ENCODE assay signal across 21 mouse cellular contexts in the genomic region with DNA sequence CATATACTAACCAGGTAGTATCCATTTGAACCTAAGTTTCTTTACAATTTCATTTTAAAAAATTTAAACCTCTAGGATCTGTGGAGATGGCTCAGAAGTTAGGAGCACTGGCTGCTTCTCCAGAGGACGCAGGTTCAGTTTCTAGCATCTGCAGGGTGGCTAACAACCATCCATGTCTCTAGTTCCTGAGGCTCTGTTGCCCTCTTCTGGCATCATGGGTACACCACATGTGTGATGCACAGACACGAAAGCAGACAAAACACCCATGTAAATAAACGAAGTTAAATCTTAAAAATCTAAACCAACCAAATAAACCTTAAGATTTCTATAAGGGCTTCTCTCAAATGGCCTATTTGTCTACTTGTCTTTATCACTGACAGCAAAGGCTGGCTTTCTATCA.
DNase-seq lines count a peak whose midpoint lies in the region; ATAC-seq and TF ChIP-seq lines count a peak whose summit lies in the region.
"Had no signal": no experiment of that assay in that cellular context is flagged by ENCODE, and none has a peak within 500 bp of the region (broad histone marks: within the 10 kb centered on the region; RNA-seq: fewer than 3 reads in every experiment).

No protein-coding gene starts in this region.

- H3K36me3 ChIP-seq in heart, postnatal 0 days (replicated peaks; ENCODE audit: control insufficient read depth, insufficient read depth, low read length): no peaks in the 10 kb centered on the region
- no peaks in the 10 kb centered on the region for H3K36me3 ChIP-seq in heart, embryonic 12.5 days
- H3K36me3 ChIP-seq in liver, embryonic 14.5 days (replicated peaks; ENCODE audit: control insufficient read depth, insufficient read depth, low read depth): no peaks in the 10 kb centered on the region
- H3K36me3 ChIP-seq in E14TG2a.4 (ENCODE audit: insufficient read depth, low read length): no peaks in the 10 kb centered on the region
- H3K36me3 ChIP-seq: embryonic facial prominence, embryonic 13.5 days; heart, embryonic 10.5 days; hindbrain, embryonic 15.5 days had no signal

- no peaks in the 10 kb centered on the region for H3K27me3 ChIP-seq in heart, postnatal 0 days (ENCODE audit: control insufficient read depth, insufficient read depth, low read length)
- no peaks in the 10 kb centered on the region for H3K27me3 ChIP-seq in heart, embryonic 12.5 days (replicated peaks)
- H3K27me3 ChIP-seq in liver, embryonic 14.5 days (ENCODE audit: control insufficient read depth, insufficient read depth, low read length): no peaks in the 10 kb centered on the region
- peaks cover under 1% of the 10 kb centered on the region for H3K27me3 ChIP-seq in E14TG2a.4 (ENCODE audit: insufficient read depth, low read length)
- H3K27me3 ChIP-seq: embryonic facial prominence, embryonic 13.5 days; hindbrain, embryonic 15.5 days had no signal

- H3K4me2 ChIP-seq in heart, postnatal 0 days (ENCODE audit: low read depth, low read length): no peak overlapping the region
- no peak overlapping the region for H3K4me2 ChIP-seq in heart, embryonic 12.5 days
- no peak overlapping the region for H3K4me2 ChIP-seq in liver, embryonic 14.5 days (ENCODE audit: low read depth)
- H3K4me2 ChIP-seq: embryonic facial prominence, embryonic 13.5 days; hindbrain, embryonic 15.5 days had no signal

- peak; percentile 28; the same call in 1 of the 2 replicates for TF ChIP-seq CTCF in heart, postnatal 0 days (IDR thresholded peaks at IDR 0.05; ENCODE audit: low read depth)
- TF ChIP-seq CTCF in liver, embryonic 14.5 days (IDR thresholded peaks at IDR 0.05; ENCODE audit: low read depth): peak; percentile 29; the same call in 1 of the 2 replicates
- peak; percentile 37 for TF ChIP-seq CTCF in E14TG2a.4 (conservative IDR thresholded peaks at IDR 0.05; ENCODE audit: low read length)

- H3K4me1 ChIP-seq in heart, postnatal 0 days (ENCODE audit: control insufficient read depth, insufficient read depth): no peaks in the 10 kb centered on the region
- no peaks in the 10 kb centered on the region for H3K4me1 ChIP-seq in heart, embryonic 12.5 days (replicated peaks)
- no peaks in the 10 kb centered on the region for H3K4me1 ChIP-seq in liver, embryonic 14.5 days (replicated peaks; ENCODE audit: control insufficient read depth in 2 of 2, insufficient read depth in 2 of 2, low read length in 1 of 2)
- no peaks in the 10 kb centered on the region for H3K4me1 ChIP-seq in E14TG2a.4 (replicated peaks; ENCODE audit: low read depth, low read length)
- H3K4me1 ChIP-seq: embryonic facial prominence, embryonic 13.5 days; heart, embryonic 10.5 days; hindbrain, embryonic 15.5 days had no signal

- H3K9me3 ChIP-seq in heart, postnatal 0 days (replicated peaks; ENCODE audit: control insufficient read depth, low read length): no peaks in the 10 kb centered on the region
- H3K9me3 ChIP-seq in heart, embryonic 12.5 days (replicated peaks): peaks cover 4% of the 10 kb centered on the region; the same call in 1 of the 2 replicates
- H3K9me3 ChIP-seq in liver, embryonic 14.5 days (ENCODE audit: control insufficient read depth, low read length): no peaks in the 10 kb centered on the region
- no peaks in the 10 kb centered on the region for H3K9me3 ChIP-seq in E14TG2a.4 (ENCODE audit: low read length)
- H3K9me3 ChIP-seq: embryonic facial prominence, embryonic 13.5 days; heart, embryonic 10.5 days; hindbrain, embryonic 15.5 days had no signal

- no peak for ATAC-seq in heart, postnatal 0 days (ENCODE audit: insufficient read depth, low read depth)
- no peak for ATAC-seq in heart, embryonic 12.5 days (ENCODE audit: insufficient number of reproducible peaks, low FRiP score)
- no peak for ATAC-seq in liver, embryonic 14.5 days (ENCODE audit: insufficient read depth)
- ATAC-seq: midbrain, embryonic 16.5 days had no signal

- no peak overlapping the region for H3K27ac ChIP-seq in heart, postnatal 0 days (ENCODE audit: low read depth)
- H3K27ac ChIP-seq in heart, embryonic 12.5 days (ENCODE audit: poor library complexity, severe bottlenecking): no peak overlapping the region
- H3K27ac ChIP-seq in liver, embryonic 14.5 days: no peak overlapping the region
- H3K27ac ChIP-seq: embryonic facial prominence, embryonic 13.5 days; heart, embryonic 10.5 days; hindbrain, embryonic 15.5 days had no signal

- no peak for DNase-seq in heart, postnatal 0 days (ENCODE audit: low spot score)
- no peak for DNase-seq in liver, embryonic 14.5 days (ENCODE audit: low read depth in 3 of 3, low spot score in 3 of 3)
- DNase-seq in liver (no peak), R1 (ENCODE audit: low read depth, low spot score) (peak; percentile 39)
- no peak for DNase-seq in testis, postnatal 14 days (ENCODE audit: low spot score)
- no peak for DNase-seq in layer of hippocampus, postnatal 10 days (ENCODE audit: low spot score in 2 of 2)
- DNase-seq: adrenal gland, postnatal 36 days; B cell, adult 2 months; cerebellum, adult 8-10 months; gastrocnemius, postnatal 25 days; heart, postnatal 36 days; kidney, adult 8-10 months; lung, adult 18-20 months; right cerebral cortex, adult 18-20 months; spleen, adult 18-20 months had no signal

- 67% methylated on average over 3 of the region's 3 CpGs for WGBS in heart, postnatal 0 days
- 66% methylated on average over 3 of the region's 3 CpGs for WGBS in heart, embryonic 12.5 days
- WGBS in liver, embryonic 14.5 days (ENCODE audit: insufficient replicate concordance): 47% methylated on average over 3 of the region's 3 CpGs

- no peak overlapping the region for H3K9ac ChIP-seq in heart, postnatal 0 days (replicated peaks; ENCODE audit: low read depth, low read length)
- no peak overlapping the region for H3K9ac ChIP-seq in heart, embryonic 12.5 days
- no peak overlapping the region for H3K9ac ChIP-seq in liver, embryonic 14.5 days (replicated peaks)
- H3K9ac ChIP-seq: embryonic facial prominence, embryonic 13.5 days; hindbrain, embryonic 15.5 days had no signal

- no peak for TF ChIP-seq EP300 in heart, postnatal 0 days (IDR thresholded peaks at IDR 0.05; ENCODE audit: low read depth)
- TF ChIP-seq EP300 in liver, embryonic 14.5 days (IDR thresholded peaks at IDR 0.05; ENCODE audit: low read depth): no peak

- no peak overlapping the region for H3K4me3 ChIP-seq in heart, postnatal 0 days (ENCODE audit: low read depth, low read length)
- no peak overlapping the region for H3K4me3 ChIP-seq in heart, embryonic 12.5 days
- no peak overlapping the region for H3K4me3 ChIP-seq in liver, embryonic 14.5 days (ENCODE audit: insufficient read depth in 1 of 2, low read depth in 2 of 2, low read length in 2 of 2)
- no peak overlapping the region for H3K4me3 ChIP-seq in E14TG2a.4 (replicated peaks; ENCODE audit: low read length)
- H3K4me3 ChIP-seq: embryonic facial prominence, embryonic 13.5 days; heart, embryonic 10.5 days; hindbrain, embryonic 15.5 days had no signal
